25 mouse cellular contexts compared by ENCODE assay signal in genomic region chr2:36207071-36207470, GRCm38 (mm10). TPM values are rescaled to one million over a fixed set of nuclear protein-coding genes. Genes with fewer than 3 reads are reported as not detected.
DNase-seq lines count a peak whose midpoint lies in the region; ATAC-seq lines count a peak whose summit lies in the region.
"Had no signal": no experiment of that assay in that cellular context is flagged by ENCODE, and none has a peak within 500 bp of the region (broad histone marks: within the 10 kb centered on the region; RNA-seq: fewer than 3 reads in every experiment).

No protein-coding gene starts in this region.

- no peak overlapping the region for H3K4me2 ChIP-seq in embryonic facial prominence, embryonic 11.5 days (ENCODE audit: low read depth, low read length)
- H3K4me2 ChIP-seq in embryonic facial prominence, embryonic 14.5 days (ENCODE audit: low read depth, low read length) = no peak overlapping the region
- H3K4me2 ChIP-seq in limb, embryonic 11.5 days (ENCODE audit: low read depth, severe bottlenecking) = no peak overlapping the region
- H3K4me2 ChIP-seq: forebrain, embryonic 13.5 days; forebrain, embryonic 15.5 days had no signal

- peaks cover 12% of the 10 kb centered on the region for H3K27me3 ChIP-seq in embryonic facial prominence, embryonic 11.5 days (ENCODE audit: control insufficient read depth, insufficient read depth, low read length)
- peaks cover 39% of the 10 kb centered on the region for H3K27me3 ChIP-seq in embryonic facial prominence, embryonic 14.5 days (replicated peaks; ENCODE audit: control insufficient read depth, insufficient read depth, low read length)
- peaks cover 28% of the 10 kb centered on the region for H3K27me3 ChIP-seq in limb, embryonic 11.5 days (ENCODE audit: control insufficient read depth, insufficient read depth, low read length)
- H3K27me3 ChIP-seq: Patski had no signal

- H3K4me3 ChIP-seq in embryonic facial prominence, embryonic 11.5 days (ENCODE audit: low read depth, low read length) = no peak overlapping the region
- H3K4me3 ChIP-seq in embryonic facial prominence, embryonic 14.5 days (ENCODE audit: low read depth, low read length) = no peak overlapping the region
- H3K4me3 ChIP-seq in limb, embryonic 11.5 days (ENCODE audit: low read depth, low read length) = no peak overlapping the region
- H3K4me3 ChIP-seq: forebrain, embryonic 13.5 days; forebrain, embryonic 15.5 days had no signal

- H3K9ac ChIP-seq in embryonic facial prominence, embryonic 11.5 days (replicated peaks; ENCODE audit: low read length) = no peak overlapping the region
- H3K9ac ChIP-seq in embryonic facial prominence, embryonic 14.5 days (ENCODE audit: low read depth, low read length) = no peak overlapping the region
- H3K9ac ChIP-seq in limb, embryonic 11.5 days (ENCODE audit: low read length) = no peak overlapping the region
- H3K9ac ChIP-seq: forebrain, embryonic 13.5 days; forebrain, embryonic 15.5 days; forebrain, postnatal 0 days had no signal

- ATAC-seq in embryonic facial prominence, embryonic 11.5 days (replicated peaks; ENCODE audit: insufficient number of reproducible peaks, low FRiP score, low TSS enrichment, low read depth) = peak; percentile 56; the same call in 1 of the 2 replicates
- ATAC-seq in embryonic facial prominence, embryonic 14.5 days (ENCODE audit: low read depth) = peak; percentile 27; the same call in 1 of the 2 replicates
- no peak for ATAC-seq in limb, embryonic 11.5 days (ENCODE audit: insufficient number of reproducible peaks, low FRiP score, low TSS enrichment, low read depth)
- no peak for ATAC-seq in megakaryocyte progenitor cell, adult 5-6 weeks (replicated peaks; ENCODE audit: poor library complexity)
- ATAC-seq: activated CD4-positive, CD25-positive, alpha-beta regulatory T cell, adult 4 months; CD4-positive, CD25-positive, alpha-beta regulatory T cell, adult 4 months; forebrain, embryonic 13.5 days; forebrain, embryonic 15.5 days; forebrain, postnatal 0 days; Patski had no signal

- 15% methylated on average over 11 of the region's 11 CpGs for WGBS in embryonic facial prominence, embryonic 11.5 days
- 38% methylated on average over 10 of the region's 11 CpGs for WGBS in embryonic facial prominence, embryonic 14.5 days
- 12% methylated on average over 11 of the region's 11 CpGs for WGBS in limb, embryonic 11.5 days

- H3K9me3 ChIP-seq in embryonic facial prominence, embryonic 11.5 days (replicated peaks; ENCODE audit: control insufficient read depth, low read length) = no peaks in the 10 kb centered on the region
- no peaks in the 10 kb centered on the region for H3K9me3 ChIP-seq in embryonic facial prominence, embryonic 14.5 days (ENCODE audit: control insufficient read depth, low read length)
- no peaks in the 10 kb centered on the region for H3K9me3 ChIP-seq in limb, embryonic 11.5 days (ENCODE audit: control insufficient read depth, low read length)
- H3K9me3 ChIP-seq: forebrain, embryonic 13.5 days; forebrain, embryonic 15.5 days had no signal

- DNase-seq in embryonic facial prominence, embryonic 11.5 days (ENCODE audit: low spot score) = peak; percentile 77
- no peak for DNase-seq in embryonic facial prominence, embryonic 14.5 days (ENCODE audit: low spot score)
- peak; percentile 63 for DNase-seq in forelimb bud, embryonic 11.5 days (ENCODE audit: low read depth, low spot score)
- DNase-seq in limb, embryonic 11.5 days (ENCODE audit: low spot score) = peak; percentile 63
- no peak for DNase-seq in spleen, postnatal 14 days (ENCODE audit: low spot score in 2 of 2)
- DNase-seq in urinary bladder, postnatal 25 days (ENCODE audit: low spot score) = no peak
- DNase-seq in c-Kit-positive CD71-positive TER-119-positive erythroid progenitor cells, embryonic 14.5 days (ENCODE audit: low spot score) = no peak
- DNase-seq: adrenal gland, adult 8-10 months; adrenal gland, postnatal 14 days; adrenal gland, postnatal 36 days; cerebellum, adult 11 months; cerebellum, adult 18-20 months; cerebellum, adult 8-10 months; cerebellum, adult 9-11 months; cerebellum, postnatal 14 days; cerebellum, postnatal 36 days; embryo, embryonic 11 days; forebrain, postnatal 0 days had no signal

- H3K4me1 ChIP-seq in embryonic facial prominence, embryonic 11.5 days (ENCODE audit: control insufficient read depth, insufficient read depth, low read length) = peaks cover 2% of the 10 kb centered on the region; the same call in 1 of the 2 replicates
- peaks cover 18% of the 10 kb centered on the region for H3K4me1 ChIP-seq in embryonic facial prominence, embryonic 14.5 days (ENCODE audit: control insufficient read depth, insufficient read depth, low read length)
- peaks cover 16% of the 10 kb centered on the region for H3K4me1 ChIP-seq in limb, embryonic 11.5 days (ENCODE audit: control insufficient read depth, insufficient read depth, low read length)

- no peak overlapping the region for H3K27ac ChIP-seq in embryonic facial prominence, embryonic 11.5 days (replicated peaks; ENCODE audit: low read depth, low read length)
- H3K27ac ChIP-seq in embryonic facial prominence, embryonic 14.5 days (replicated peaks; ENCODE audit: low read depth, low read length) = no peak overlapping the region
- 0 out of 2 replicates have a peak overlapping the region, but pooled peaks have one; percentile 12 for H3K27ac ChIP-seq in limb, embryonic 11.5 days (replicated peaks; ENCODE audit: low read depth, low read length)
- H3K27ac ChIP-seq: forebrain, embryonic 13.5 days; forebrain, embryonic 15.5 days had no signal

- H3K36me3 ChIP-seq in embryonic facial prominence, embryonic 11.5 days (replicated peaks; ENCODE audit: control insufficient read depth, insufficient read depth, low read depth, low read length) = no peaks in the 10 kb centered on the region
- H3K36me3 ChIP-seq in embryonic facial prominence, embryonic 14.5 days (ENCODE audit: control insufficient read depth, insufficient read depth, low read length) = no peaks in the 10 kb centered on the region
- no peaks in the 10 kb centered on the region for H3K36me3 ChIP-seq in limb, embryonic 11.5 days (ENCODE audit: control insufficient read depth, insufficient read depth, low read length)
- H3K36me3 ChIP-seq: forebrain, embryonic 15.5 days; G1E had no signal

RNA-seq across cellular contexts. Expression of gene Ptgs1, which starts 23.2 kb away (rescaled TPM):
- 5.7 and 6.5 TPM in 2 replicates for polyA plus RNA-seq in embryonic facial prominence, embryonic 11.5 days (2014; fragmentation: Nextera tagmentation; extraction: Ambion mirVana)
- 14.7 and 15.6 TPM in 2 replicates for polyA plus RNA-seq in embryonic facial prominence, embryonic 14.5 days (2014; fragmentation: Nextera tagmentation; extraction: Ambion mirVana)
- 4.0 and 4.2 TPM in 2 replicates for polyA plus RNA-seq in limb, embryonic 11.5 days (2014; fragmentation: Nextera tagmentation; extraction: Ambion mirVana)
- 32.0 and 36.6 TPM in 2 replicates for total RNA-seq in megakaryocyte progenitor cell, adult 5-6 weeks (2015)
- total RNA-seq in megakaryocyte progenitor cell, adult 5-6 weeks (2017) = 40.4 and 40.5 TPM in 2 replicates

Comparison
In these comparisons a context has a peak if more than half of its experiments do, and no peak if none do; other contexts are left out.
1. DNase-seq: peak in embryonic facial prominence, embryonic 11.5 days (single experiment), forelimb bud, embryonic 11.5 days (single experiment) and limb, embryonic 11.5 days (single experiment); none in embryonic facial prominence, embryonic 14.5 days (single experiment), spleen, postnatal 14 days (0 of 2), urinary bladder, postnatal 25 days (single experiment) and c-Kit-positive CD71-positive TER-119-positive erythroid progenitor cells, embryonic 14.5 days (single experiment).
2. ATAC-seq: peak in embryonic facial prominence, embryonic 11.5 days (single experiment) and embryonic facial prominence, embryonic 14.5 days (single experiment); none in limb, embryonic 11.5 days (single experiment) and megakaryocyte progenitor cell, adult 5-6 weeks (single experiment).